ENCODE assay signal across 8 mouse cellular contexts in the genomic region with DNA sequence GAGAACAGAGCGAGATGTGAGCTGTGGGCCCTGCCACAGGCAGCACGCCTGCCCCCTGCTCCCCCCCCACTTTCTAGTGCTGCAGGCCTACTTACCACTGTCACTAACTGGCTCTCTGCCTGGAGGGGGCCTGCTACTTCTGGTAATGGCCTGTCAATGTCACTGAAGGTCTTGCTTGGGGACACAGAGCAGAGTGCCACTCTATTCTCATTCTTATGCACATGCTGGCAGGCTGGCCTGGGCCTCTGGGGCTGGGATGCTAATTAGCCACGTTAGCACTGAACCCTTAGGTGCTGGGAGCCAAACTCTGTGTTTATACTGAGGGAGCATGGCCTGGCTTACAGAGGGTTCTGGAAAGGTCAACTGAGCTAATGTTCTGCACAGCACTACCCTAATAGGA. TPM values are rescaled to one million over a fixed set of nuclear protein-coding genes. Genes with fewer than 3 reads are reported as not detected.
DNase-seq lines count a peak whose midpoint lies in the region; ATAC-seq lines count a peak whose summit lies in the region.

No protein-coding gene starts in this region.

- no peaks in the 10 kb centered on the region for H3K27me3 ChIP-seq in kidney, embryonic 14.5 days (ENCODE audit: control insufficient read depth, insufficient read depth, low read length)
- H3K27me3 ChIP-seq in forebrain, embryonic 14.5 days (replicated peaks; ENCODE audit: control insufficient read depth, insufficient read depth, low read length): no peaks in the 10 kb centered on the region
- no peaks in the 10 kb centered on the region for H3K27me3 ChIP-seq in intestine, embryonic 16.5 days (replicated peaks; ENCODE audit: control insufficient read depth, insufficient read depth, low read length)
- no peaks in the 10 kb centered on the region for H3K27me3 ChIP-seq in midbrain, embryonic 16.5 days (ENCODE audit: control insufficient read depth, insufficient read depth, low read depth, low read length)

- no peak overlapping the region for H3K4me2 ChIP-seq in kidney, embryonic 14.5 days (replicated peaks; ENCODE audit: low read depth, low read length)
- H3K4me2 ChIP-seq in forebrain, embryonic 14.5 days (ENCODE audit: low read length): no peak overlapping the region
- no peak overlapping the region for H3K4me2 ChIP-seq in intestine, embryonic 16.5 days (ENCODE audit: low read depth, low read length)
- H3K4me2 ChIP-seq in midbrain, embryonic 16.5 days (ENCODE audit: low read length): no peak overlapping the region

- H3K4me3 ChIP-seq in kidney, embryonic 14.5 days (ENCODE audit: low read length): no peak overlapping the region
- no peak overlapping the region for H3K4me3 ChIP-seq in forebrain, embryonic 14.5 days (ENCODE audit: low read depth, low read length)
- no peak overlapping the region for H3K4me3 ChIP-seq in intestine, embryonic 16.5 days (ENCODE audit: low read length)
- no peak overlapping the region for H3K4me3 ChIP-seq in midbrain, embryonic 16.5 days (ENCODE audit: low read depth, low read length)

- H3K36me3 ChIP-seq in kidney, embryonic 14.5 days (ENCODE audit: control insufficient read depth, insufficient read depth, low read length): peaks cover 11% of the 10 kb centered on the region; the same call in 1 of the 2 replicates
- H3K36me3 ChIP-seq in forebrain, embryonic 14.5 days (ENCODE audit: control insufficient read depth, insufficient read depth, low read length): peaks cover 16% of the 10 kb centered on the region
- H3K36me3 ChIP-seq in intestine, embryonic 16.5 days (ENCODE audit: control insufficient read depth, insufficient read depth, low read length): peaks cover 6% of the 10 kb centered on the region
- peaks cover 10% of the 10 kb centered on the region for H3K36me3 ChIP-seq in midbrain, embryonic 16.5 days (ENCODE audit: control insufficient read depth, insufficient read depth, low read length)

- H3K9me3 ChIP-seq in kidney, embryonic 14.5 days (ENCODE audit: control insufficient read depth, low read length): no peaks in the 10 kb centered on the region
- H3K9me3 ChIP-seq in forebrain, embryonic 14.5 days (replicated peaks; ENCODE audit: control insufficient read depth, low read length): no peaks in the 10 kb centered on the region
- H3K9me3 ChIP-seq in intestine, embryonic 16.5 days (ENCODE audit: control insufficient read depth, low read length): no peaks in the 10 kb centered on the region
- no peaks in the 10 kb centered on the region for H3K9me3 ChIP-seq in midbrain, embryonic 16.5 days (replicated peaks; ENCODE audit: control insufficient read depth, low read length, poor library complexity, severe bottlenecking)

- 66% methylated on average over 3 of the region's 3 CpGs for WGBS in kidney, embryonic 14.5 days
- WGBS in forebrain, embryonic 14.5 days: 10% methylated on average over 3 of the region's 3 CpGs
- WGBS in intestine, embryonic 16.5 days: 40% methylated on average over 3 of the region's 3 CpGs
- 27% methylated on average over 3 of the region's 3 CpGs for WGBS in midbrain, embryonic 16.5 days

- H3K9ac ChIP-seq in kidney, embryonic 14.5 days (ENCODE audit: low read depth, low read length): no peak overlapping the region
- H3K9ac ChIP-seq in forebrain, embryonic 14.5 days (ENCODE audit: low read length): no peak overlapping the region; the same call in 1 of the 2 replicates
- no peak overlapping the region; the same call in 1 of the 2 replicates for H3K9ac ChIP-seq in intestine, embryonic 16.5 days (ENCODE audit: low read depth, low read length)
- peak overlapping the region; percentile 10; the same call in 1 of the 2 replicates for H3K9ac ChIP-seq in midbrain, embryonic 16.5 days (ENCODE audit: low read depth, low read length)

- DNase-seq in kidney, adult 11 months: peak; percentile 82
- DNase-seq in forebrain, embryonic 14.5 days (ENCODE audit: low spot score): peak; percentile 90
- no peak for DNase-seq in layer of hippocampus, adult 11-12 months (ENCODE audit: low spot score)
- no peak for DNase-seq in natural killer cell, adult 2 months (ENCODE audit: low spot score in 2 of 2)
- no peak for DNase-seq in layer of hippocampus, adult 8-10 months (ENCODE audit: low spot score in 2 of 2)

- ATAC-seq in kidney, embryonic 14.5 days (ENCODE audit: low FRiP score, low TSS enrichment): no peak
- ATAC-seq in forebrain, embryonic 14.5 days: peak; percentile 83
- ATAC-seq in intestine, embryonic 16.5 days: no peak
- peak; percentile 50; the same call in 1 of the 2 replicates for ATAC-seq in midbrain, embryonic 16.5 days

- no peak overlapping the region for H3K27ac ChIP-seq in kidney, embryonic 14.5 days (ENCODE audit: low read depth, low read length)
- H3K27ac ChIP-seq in forebrain, embryonic 14.5 days (ENCODE audit: low read depth, low read length): peak overlapping the region; percentile 81
- H3K27ac ChIP-seq in intestine, embryonic 16.5 days (ENCODE audit: low read length): peak overlapping the region; percentile 39
- peak overlapping the region; percentile 8 for H3K27ac ChIP-seq in midbrain, embryonic 16.5 days (ENCODE audit: low read length)

- H3K4me1 ChIP-seq in kidney, embryonic 14.5 days (ENCODE audit: control insufficient read depth, insufficient read depth, low read length): peaks cover 12% of the 10 kb centered on the region
- H3K4me1 ChIP-seq in forebrain, embryonic 14.5 days (ENCODE audit: control insufficient read depth, insufficient read depth, low read length): peaks cover 36% of the 10 kb centered on the region
- peaks cover 38% of the 10 kb centered on the region for H3K4me1 ChIP-seq in intestine, embryonic 16.5 days (ENCODE audit: control insufficient read depth, insufficient read depth, low read length)
- peaks cover 26% of the 10 kb centered on the region for H3K4me1 ChIP-seq in midbrain, embryonic 16.5 days (ENCODE audit: control insufficient read depth, insufficient read depth, low read length)

RNA-seq across cellular contexts. Expression of gene Selplg, which starts 23.3 kb away (rescaled TPM):
- 1.2 and 1.4 TPM in 2 replicates for polyA plus RNA-seq in kidney, embryonic 14.5 days (2014; fragmentation: Nextera tagmentation; extraction: Ambion mirVana)
- polyA plus RNA-seq in forebrain, embryonic 14.5 days (2014; fragmentation: Nextera tagmentation; extraction: Ambion mirVana): 1.8 and 1.9 TPM in 2 replicates
- 6.8 and 7.5 TPM in 2 replicates for polyA plus RNA-seq in intestine, embryonic 16.5 days (2015; fragmentation: Nextera tagmentation; extraction: Ambion mirVana)
- polyA plus RNA-seq in midbrain, embryonic 16.5 days (2015; fragmentation: Nextera tagmentation; extraction: Ambion mirVana): 1.6 and 2.0 TPM in 2 replicates
- total RNA-seq in layer of hippocampus, adult 8-10 months (2022): 10 to 100 TPM; 27.3 to 84.9 (median 53.7) TPM

RNA-seq across cellular contexts. Expression of gene Coro1c, which starts 52.9 kb away (rescaled TPM):
- 42.1 and 108 TPM in 2 replicates for polyA plus RNA-seq in kidney, embryonic 14.5 days (2014; fragmentation: Nextera tagmentation; extraction: Ambion mirVana)
- 169 and 193 TPM in 2 replicates for polyA plus RNA-seq in forebrain, embryonic 14.5 days (2014; fragmentation: Nextera tagmentation; extraction: Ambion mirVana)
- 175 and 183 TPM in 2 replicates for polyA plus RNA-seq in intestine, embryonic 16.5 days (2015; fragmentation: Nextera tagmentation; extraction: Ambion mirVana)
- polyA plus RNA-seq in midbrain, embryonic 16.5 days (2015; fragmentation: Nextera tagmentation; extraction: Ambion mirVana): 201 and 209 TPM in 2 replicates
- 100 to 1,000 TPM in 1 of 4 experiments, 10 to 100 TPM in 3; 89.3 to 106 (median 94.0) TPM for total RNA-seq in layer of hippocampus, adult 8-10 months (2022)

RNA-seq across cellular contexts. Expression of gene Tmem119, which starts 55.4 kb away (rescaled TPM):
- polyA plus RNA-seq in kidney, embryonic 14.5 days (2014; fragmentation: Nextera tagmentation; extraction: Ambion mirVana): 17.6 and 24.8 TPM in 2 replicates
- 3.3 and 4.0 TPM in 2 replicates for polyA plus RNA-seq in forebrain, embryonic 14.5 days (2014; fragmentation: Nextera tagmentation; extraction: Ambion mirVana)
- polyA plus RNA-seq in intestine, embryonic 16.5 days (2015; fragmentation: Nextera tagmentation; extraction: Ambion mirVana): 56.6 and 63.7 TPM in 2 replicates
- polyA plus RNA-seq in midbrain, embryonic 16.5 days (2015; fragmentation: Nextera tagmentation; extraction: Ambion mirVana): 4.8 and 5.0 TPM in 2 replicates
- 10 to 100 TPM; 22.0 to 40.1 (median 31.5) TPM for total RNA-seq in layer of hippocampus, adult 8-10 months (2022)

Comparison
In these comparisons a context has a peak if more than half of its experiments do, and no peak if none do; other contexts are left out.
1. DNase-seq: peak in kidney, adult 11 months (single experiment) and forebrain, embryonic 14.5 days (single experiment); none in layer of hippocampus, adult 11-12 months (single experiment), natural killer cell, adult 2 months (0 of 2) and layer of hippocampus, adult 8-10 months (0 of 2).
2. ATAC-seq: peak in forebrain, embryonic 14.5 days (single experiment) and midbrain, embryonic 16.5 days (single experiment); none in kidney, embryonic 14.5 days (single experiment) and intestine, embryonic 16.5 days (single experiment).